In the genomic region with DNA sequence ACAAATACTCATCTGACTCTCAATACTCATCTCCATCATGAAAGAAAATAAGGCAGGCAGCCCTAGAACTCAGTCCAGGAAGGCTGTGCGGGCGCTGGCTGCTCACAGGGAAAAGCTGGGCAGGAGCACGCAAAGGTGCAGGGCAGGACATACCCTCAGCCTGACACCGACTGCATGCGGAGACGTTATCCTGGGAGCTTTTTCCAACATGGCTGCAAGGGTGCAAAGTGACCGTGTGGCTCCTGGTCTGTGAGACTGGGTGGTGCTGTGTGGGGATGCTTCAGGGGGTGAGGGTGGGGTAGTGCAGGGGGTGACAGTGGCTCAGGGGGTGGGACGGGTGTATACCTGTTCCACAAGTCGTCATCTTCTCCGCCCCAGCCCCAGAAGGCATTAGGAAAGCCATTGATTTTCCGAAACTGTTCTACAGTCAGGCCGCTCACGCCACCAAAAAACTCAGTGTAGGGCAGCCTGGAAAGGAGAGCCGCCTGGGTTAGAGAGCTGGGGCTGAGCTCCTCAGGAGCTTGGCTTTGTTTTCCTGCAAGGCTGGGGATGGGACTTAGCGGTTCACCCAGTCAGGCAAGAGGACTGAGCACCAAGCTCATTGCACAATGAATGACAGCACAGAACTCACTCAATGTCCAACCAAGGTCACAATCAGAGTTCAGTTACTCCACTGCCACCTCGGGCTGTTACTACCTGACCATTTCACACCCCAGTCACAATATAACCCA, we compare ENCODE assay signal across 10 mouse cellular contexts. TPM values are rescaled to one million over a fixed set of nuclear protein-coding genes. Genes with fewer than 3 reads are reported as not detected.
DNase-seq lines count a peak whose midpoint lies in the region; ATAC-seq lines count a peak whose summit lies in the region.
"Had no signal": no experiment of that assay in that cellular context is flagged by ENCODE, and none has a peak within 500 bp of the region (broad histone marks: within the 10 kb centered on the region; RNA-seq: fewer than 3 reads in every experiment).

No protein-coding gene starts in this region.

- H3K9ac ChIP-seq in midbrain, embryonic 11.5 days (ENCODE audit: low read length) = no peak overlapping the region
- H3K9ac ChIP-seq: stomach, embryonic 15.5 days had no signal

- no peak overlapping the region for H3K4me3 ChIP-seq in midbrain, embryonic 11.5 days (ENCODE audit: low read depth, low read length)
- H3K4me3 ChIP-seq: stomach, embryonic 15.5 days had no signal

- peak; percentile 3 for DNase-seq in heart, postnatal 4 days
- DNase-seq in heart, postnatal 10 days = no peak
- DNase-seq in right cerebral cortex, adult 18-20 months = peak; percentile 0
- DNase-seq in right cerebral cortex, postnatal 4 days = no peak
- peak; percentile 1 for DNase-seq in adrenal gland, postnatal 25 days
- DNase-seq in layer of hippocampus, adult 8-10 months (ENCODE audit: low spot score in 2 of 2) = peak; percentile 1
- no peak for DNase-seq in adipocyte (ENCODE audit: low spot score)
- no peak for DNase-seq in midbrain, embryonic 11.5 days (ENCODE audit: low spot score, missing footprints)

- H3K27me3 ChIP-seq in midbrain, embryonic 11.5 days (ENCODE audit: control insufficient read depth, insufficient read depth, low read length) = no peaks in the 10 kb centered on the region
- H3K27me3 ChIP-seq: stomach, embryonic 15.5 days had no signal

- ATAC-seq in midbrain, embryonic 11.5 days (ENCODE audit: low FRiP score) = no peak
- ATAC-seq: hindbrain, postnatal 0 days had no signal

- H3K4me2 ChIP-seq in midbrain, embryonic 11.5 days = no peak overlapping the region
- H3K4me2 ChIP-seq: stomach, embryonic 15.5 days had no signal

- H3K9me3 ChIP-seq in midbrain, embryonic 11.5 days (ENCODE audit: control insufficient read depth, low read length) = no peaks in the 10 kb centered on the region
- H3K9me3 ChIP-seq: stomach, embryonic 15.5 days had no signal

- H3K4me1 ChIP-seq in midbrain, embryonic 11.5 days (ENCODE audit: control insufficient read depth, insufficient read depth, low read length) = peaks cover 2% of the 10 kb centered on the region; the same call in 1 of the 2 replicates

- intact Hi-C loops in heart, postnatal 10 days (cut with DNase I) = loop anchor here (5.0 kb wide), 1 partner anchor 92 kb away; no protein-coding TSS in a partner anchor

- H3K36me3 ChIP-seq in midbrain, embryonic 11.5 days (ENCODE audit: control insufficient read depth, insufficient read depth, low read length) = peaks cover 2% of the 10 kb centered on the region; the same call in 1 of the 2 replicates

- no peak overlapping the region for H3K27ac ChIP-seq in midbrain, embryonic 11.5 days (ENCODE audit: low read depth, low read length)
- H3K27ac ChIP-seq: hindbrain, postnatal 0 days; stomach, embryonic 15.5 days had no signal

- WGBS in midbrain, embryonic 11.5 days = 92% methylated on average over 16 of the region's 16 CpGs

RNA-seq across cellular contexts. Expression of gene B4galt5, which starts 44.2 kb away (rescaled TPM):
- 10 to 100 TPM; 30.3 to 33.9 TPM for total RNA-seq in heart, postnatal 4 days (2021)
- 10 to 100 TPM; 21.2 to 23.5 TPM for total RNA-seq in heart, postnatal 10 days (2021)
- 72.9 and 78.8 TPM in 2 replicates for total RNA-seq in adrenal gland, postnatal 25 days (2021)
- total RNA-seq in layer of hippocampus, adult 8-10 months (2022) = 10 to 100 TPM; 34.6 to 43.0 (median 39.7) TPM
- 15.0 and 19.8 TPM in 2 replicates for polyA plus RNA-seq in midbrain, embryonic 11.5 days (2014; fragmentation: Nextera tagmentation; extraction: Ambion mirVana)

Comparison
In these comparisons a context has a peak if more than half of its experiments do, and no peak if none do; other contexts are left out.
1. DNase-seq: peak in heart, postnatal 4 days (single experiment), right cerebral cortex, adult 18-20 months (single experiment), adrenal gland, postnatal 25 days (single experiment) and layer of hippocampus, adult 8-10 months (2 of 2); none in heart, postnatal 10 days (0 of 2), right cerebral cortex, postnatal 4 days (single experiment), adipocyte (single experiment) and midbrain, embryonic 11.5 days (single experiment).